Mouse (Mus musculus) ES-E14 (cell line): Measurements from ENCODE around the gene Tenm3. TPM values are rescaled to one million over a fixed set of nuclear protein-coding genes. Genes with fewer than 3 reads are reported as not detected.
A peak's percentile ranks its signal among the peaks of the same experiment; 100 is the strongest.

Experiments
- DNase-seq: peaks from one replicate; pipeline ENCODE4 v3.0.0-alpha.2; 2013; ENCODE audit warnings: low read depth, low spot score
- H3K27ac ChIP-seq: 2 replicates; pipeline ENCODE4 v1.5.1; 2012; ENCODE audit warnings: low read depth, mild to moderate bottlenecking, low read length, moderate library complexity, mixed read lengths; ENCODE audit not compliant: poor library complexity, insufficient read depth, severe bottlenecking
- H3K36me3 ChIP-seq: 2 replicates; pipeline ENCODE4 v1.6.1; 2012; ENCODE audit warnings: mild to moderate bottlenecking, low read length, moderate library complexity, mixed read lengths; ENCODE audit not compliant: control insufficient read depth, poor library complexity, insufficient read depth, severe bottlenecking
- H3K4me1 ChIP-seq, 2 experiments: fragments of 150-350 bp in 1 of 2; sonication (generic) in 1 of 2; 2 replicates each; pipeline ENCODE4 v1.6.1; 2012; ENCODE audit warnings: low read length in 2 of 2, mild to moderate bottlenecking in 1 of 2, mixed read lengths in 1 of 2; ENCODE audit not compliant: control insufficient read depth in 2 of 2, insufficient read depth in 2 of 2, poor library complexity in 1 of 2
- H3K4me3 ChIP-seq, 2 experiments: fragments of 150-350 bp in 1 of 2; sonication (generic) in 1 of 2; 2 replicates each; pipeline ENCODE4 v1.5.1; 2012; ENCODE audit warnings: low read length in 2 of 2, low read depth in 1 of 2, mild to moderate bottlenecking in 1 of 2, mixed read lengths in 1 of 2; ENCODE audit not compliant: insufficient read depth in 1 of 2, poor library complexity in 1 of 2, severe bottlenecking in 1 of 2
- H3K9ac ChIP-seq: 2 replicates; pipeline ENCODE4 v1.6.1; 2012; ENCODE audit warnings: low read depth, mild to moderate bottlenecking, low read length, mixed read lengths; ENCODE audit not compliant: poor library complexity, insufficient read depth, severe bottlenecking
- H3K9me3 ChIP-seq: fragments of 150-350 bp; sonication (generic); 2 replicates; pipeline ENCODE4 v1.6.1; 2012; ENCODE audit warnings: low read depth, mild to moderate bottlenecking, low read length; ENCODE audit not compliant: control insufficient read depth, insufficient read depth
- CHD2 ChIP-seq: IDR thresholded peaks from 2 replicates; pipeline ENCODE4 v1.6.1; 2014; ENCODE audit warnings: mild to moderate bottlenecking, low read depth, low read length, inconsistent platforms
- HCFC1 ChIP-seq: IDR thresholded peaks from 2 replicates; pipeline ENCODE4 v1.6.1; 2012; ENCODE audit warnings: low read length, inconsistent platforms, borderline replicate concordance; ENCODE audit not compliant: insufficient read depth
- MAFK ChIP-seq: IDR thresholded peaks from 2 replicates; pipeline ENCODE4 v1.6.1; 2014; ENCODE audit warnings: mild to moderate bottlenecking, low read depth, low read length, inconsistent platforms; ENCODE audit not compliant: insufficient read depth
- ZC3H11A ChIP-seq: IDR thresholded peaks from 2 replicates; pipeline ENCODE4 v1.6.1; 2012; ENCODE audit warnings: low read depth, mild to moderate bottlenecking, inconsistent platforms, low read length, borderline replicate concordance
- ZNF384 ChIP-seq: IDR thresholded peaks from 2 replicates; pipeline ENCODE4 v1.6.1; 2012; ENCODE audit warnings: low read depth, low read length, inconsistent platforms
- in situ Hi-C, 2 experiments: fragments of 600-800 bp; cut with MboI; formaldehyde crosslinking; loops; one replicate each; pipeline ENCODE4 v1.15.1; 2025; ENCODE audit warnings: low sequenced_read_pairs in 2 of 2, inconsistent platforms in 1 of 2; ENCODE audit not compliant: unreplicated experiment in 2 of 2
- total RNA-seq: library from RNA; depleted of rRNA; stranded (reverse); fragments of 300-350 nt; gene quantifications from 2 replicates; pipeline ENCODE4 v1.2.3, GENCODE M21; 2012

Gene Tenm3
- total RNA-seq, 1 experiment, result 33.5 TPM

GRCm38 (mm10) chr8:48755492-48755891 is 88.3 kb downstream of the Tenm3 start:
- no peak overlapping the region for H3K9ac ChIP-seq
- in situ Hi-C loops, result no loop called here
- TF ChIP-seq CHD2 (no peak), HCFC1 (no peak), MAFK (no peak), ZNF384 (no peak), ZC3H11A (no peak)
- H3K27ac ChIP-seq, result no peak overlapping the region
- no peak for DNase-seq
- no peaks in the 10 kb centered on the region for H3K9me3 ChIP-seq
- no peak overlapping the region for H3K4me3 ChIP-seq
- no peaks in the 10 kb centered on the region; a peak in 1 of 4 replicates for H3K4me1 ChIP-seq
- no peaks in the 10 kb centered on the region for H3K36me3 ChIP-seq

- in situ Hi-C loops, result no loop called here
These were observed 88.8 kb downstream of the Tenm3 start for GRCm38 (mm10) chr8:48754959-48755358.

GRCm38 (mm10) chr8:48751965-48752364 is 91.8 kb downstream of the Tenm3 start:
- H3K4me3 ChIP-seq, result no peak overlapping the region
- H3K9ac ChIP-seq, result no peak overlapping the region
- 0 out of 2 replicates have a peak, but pooled peaks have one; percentile 24 for TF ChIP-seq CHD2
- no peak for TF ChIP-seq ZC3H11A
- TF ChIP-seq MAFK, result no peak
- in situ Hi-C loops, result no loop called here
- H3K4me1 ChIP-seq, result no peaks in the 10 kb centered on the region; a peak in 1 of 4 replicates
- peak; percentile 85 for DNase-seq
- H3K9me3 ChIP-seq, result no peaks in the 10 kb centered on the region
- H3K27ac ChIP-seq, result no peak overlapping the region
- no peaks in the 10 kb centered on the region for H3K36me3 ChIP-seq

More at GRCm38 (mm10) chr8:48754959-48755358, 88.8 kb downstream of the Tenm3 start:
- H3K4me3 ChIP-seq, result no peak overlapping the region
- no peaks in the 10 kb centered on the region for H3K9me3 ChIP-seq
- no peak for DNase-seq
- no peak overlapping the region for H3K9ac ChIP-seq
- no peaks in the 10 kb centered on the region; a peak in 1 of 4 replicates for H3K4me1 ChIP-seq
- TF ChIP-seq ZNF384 (no peak), HCFC1 (no peak), MAFK (no peak), ZC3H11A (no peak), CHD2 (no peak)
- H3K27ac ChIP-seq, result no peak overlapping the region
- H3K36me3 ChIP-seq, result no peaks in the 10 kb centered on the region

- no peak overlapping the region for H3K9ac ChIP-seq
- no peaks in the 10 kb centered on the region for H3K36me3 ChIP-seq
- in situ Hi-C loops, result no loop called here
- no peak for DNase-seq
- H3K9me3 ChIP-seq, result no peaks in the 10 kb centered on the region
- H3K27ac ChIP-seq, result no peak overlapping the region
- no peak overlapping the region for H3K4me3 ChIP-seq
- H3K4me1 ChIP-seq, result no peaks in the 10 kb centered on the region; a peak in 1 of 4 replicates
- TF ChIP-seq HCFC1 (no peak), ZNF384 (no peak), ZC3H11A (no peak), CHD2 (no peak), MAFK (no peak)
These were observed 95.2 kb downstream of the Tenm3 start for GRCm38 (mm10) chr8:48748503-48749059.
